Mouse (Mus musculus) intestine, embryonic 14.5 days (tissue): Measurements from ENCODE around the gene A830018L16Rik. TPM values are rescaled to one million over a fixed set of nuclear protein-coding genes. Genes with fewer than 3 reads are reported as not detected.
"Not testable (repeated sequence)": the region's sequence is repeated elsewhere in the genome, so short reads cannot be mapped to it uniquely, and the experiment has no call there.

ENCODE experiments used
- ATAC-seq: fragments of 200-750 bp; cut with Nextera tagmentation; replicated peaks from 2 replicates; pipeline ENCODE4 v1.8.0; 2017; ENCODE audit warnings: low read depth, moderate number of reproducible peaks, moderate TSS enrichment, moderate library complexity; ENCODE audit not compliant: low FRiP score, low TSS enrichment
- DNase-seq: peaks from one replicate; pipeline ENCODE4 v3.0.0-alpha.2; 2018; ENCODE audit warnings: low spot score
- H3K27ac ChIP-seq: fragments of 300-500 bp; sonication (generic); 2 replicates; pipeline ENCODE4 v1.5.1; 2014; ENCODE audit warnings: low read depth, mild to moderate bottlenecking, control low read depth
- H3K27me3 ChIP-seq: fragments of 300-500 bp; sonication (generic); replicated peaks from 2 replicates; pipeline ENCODE4 v1.6.1; 2014; ENCODE audit warnings: low read length, control low read depth; ENCODE audit not compliant: control insufficient read depth, insufficient read depth
- H3K36me3 ChIP-seq: fragments of 300-500 bp; sonication (generic); 2 replicates; pipeline ENCODE4 v1.6.1; 2014; ENCODE audit warnings: low read length, control low read depth; ENCODE audit not compliant: control insufficient read depth, insufficient read depth
- H3K4me1 ChIP-seq: fragments of 300-500 bp; sonication (generic); replicated peaks from 2 replicates; pipeline ENCODE4 v1.6.1; 2014; ENCODE audit warnings: low read length, control low read depth, mixed read lengths; ENCODE audit not compliant: control insufficient read depth, insufficient read depth
- H3K4me2 ChIP-seq: fragments of 300-500 bp; sonication (generic); 2 replicates; pipeline ENCODE4 v1.6.1; 2014; ENCODE audit warnings: low read length
- H3K4me3 ChIP-seq: fragments of 300-500 bp; sonication (generic); 2 replicates; pipeline ENCODE4 v1.5.1; 2014; ENCODE audit warnings: low read depth, low read length, control low read depth, mixed read lengths
- H3K9ac ChIP-seq: fragments of 300-500 bp; sonication (generic); 2 replicates; pipeline ENCODE4 v1.6.1; 2014; ENCODE audit warnings: mild to moderate bottlenecking, low read length
- H3K9me3 ChIP-seq: fragments of 300-500 bp; sonication (generic); 2 replicates; pipeline ENCODE4 v1.6.1; 2016; ENCODE audit warnings: low read length, control low read depth; ENCODE audit not compliant: control insufficient read depth
- WGBS: fragments of 180-500 bp; shearing (Covaris S2); extraction: QIAGEN DNeasy Blood & Tissue Kit; methylation state at CpG from one replicate; pipeline ENCODE4 v1.1.7; 2014; 5-methylcytosine and 5-hydroxymethylcytosine counted together
- polyA plus RNA-seq: library from polyadenylated mRNA; unstranded; fragments of >200 nt; fragmentation: Nextera tagmentation; extraction: Ambion mirVana; gene quantifications from 2 replicates; pipeline ENCODE4 v1.2.1, GENCODE M21; 2014

Gene A830018L16Rik
- polyA plus RNA-seq, 1 experiment from 2014 or later = 10.3 TPM

GRCm38 (mm10) chr1:11427310-11427709 lies 13.4 kb downstream of the A830018L16Rik start:
- H3K4me1 ChIP-seq = no peaks in the 10 kb centered on the region
- ATAC-seq = no peak
- 88% methylated on average over 1 of the region's 1 CpGs for WGBS

GRCm38 (mm10) chr1:11458353-11458752 lies 44.4 kb downstream of the A830018L16Rik start:
- no peak overlapping the region for H3K9ac ChIP-seq
- H3K36me3 ChIP-seq = no peaks in the 10 kb centered on the region
- no peak overlapping the region for H3K27ac ChIP-seq
- no peak for DNase-seq
- no peaks in the 10 kb centered on the region for H3K9me3 ChIP-seq
- no peak overlapping the region for H3K4me3 ChIP-seq
- H3K27me3 ChIP-seq = no peaks in the 10 kb centered on the region
- WGBS = 88% methylated on average over 1 of the region's 1 CpGs
- no peaks in the 10 kb centered on the region for H3K4me1 ChIP-seq
- no peak overlapping the region for H3K4me2 ChIP-seq
- ATAC-seq = no peak

More at GRCm38 (mm10) chr1:11427310-11427709, 13.4 kb downstream of the A830018L16Rik start:
- Histone ChIP-seq H3K4me2 (no peak overlapping the region), H3K36me3 (no peaks in the 10 kb centered on the region), H3K4me3 (no peak overlapping the region), H3K9ac (no peak overlapping the region), H3K9me3 (no peaks in the 10 kb centered on the region), H3K27me3 (no peaks in the 10 kb centered on the region), H3K27ac (no peak overlapping the region)
- no peak for DNase-seq

- Histone ChIP-seq H3K4me2 (no peak overlapping the region), H3K4me3 (no peak overlapping the region), H3K36me3 (no peaks in the 10 kb centered on the region), H3K9me3 (no peaks in the 10 kb centered on the region), H3K9ac (no peak overlapping the region), H3K4me1 (no peaks in the 10 kb centered on the region), H3K27me3 (no peaks in the 10 kb centered on the region), H3K27ac (no peak overlapping the region)
- 59% methylated on average over 1 of the region's 1 CpGs for WGBS
- ATAC-seq = no peak
- no peak for DNase-seq
These were observed 52.4 kb downstream of the A830018L16Rik start for GRCm38 (mm10) chr1:11466325-11466724.

- Histone ChIP-seq H3K4me2 (no peak overlapping the region), H3K4me1 (no peaks in the 10 kb centered on the region), H3K27me3 (no peaks in the 10 kb centered on the region), H3K36me3 (no peaks in the 10 kb centered on the region), H3K27ac (no peak overlapping the region), H3K9me3 (no peaks in the 10 kb centered on the region), H3K9ac (no peak overlapping the region), H3K4me3 (no peak overlapping the region)
- 45% methylated on average over 5 of the region's 5 CpGs for WGBS
- no peak for ATAC-seq
- no peak for DNase-seq
These were observed 53.2 kb downstream of the A830018L16Rik start for GRCm38 (mm10) chr1:11467065-11467643.

GRCm38 (mm10) chr1:11492936-11493335 lies 79.0 kb downstream of the A830018L16Rik start:
- 63% methylated on average over 2 of the region's 2 CpGs for WGBS
- H3K4me3 ChIP-seq = no peak overlapping the region
- no peak overlapping the region for H3K27ac ChIP-seq
- H3K9me3 ChIP-seq = no peaks in the 10 kb centered on the region
- H3K27me3 ChIP-seq = no peaks in the 10 kb centered on the region
- no peak overlapping the region for H3K9ac ChIP-seq
- H3K36me3 ChIP-seq = no peaks in the 10 kb centered on the region
- ATAC-seq = no peak
- DNase-seq = no peak
- no peak overlapping the region for H3K4me2 ChIP-seq
- no peaks in the 10 kb centered on the region for H3K4me1 ChIP-seq

GRCm38 (mm10) chr1:11501556-11501955 lies 87.7 kb downstream of the A830018L16Rik start:
- no peak overlapping the region for H3K4me2 ChIP-seq
- no peak overlapping the region for H3K9ac ChIP-seq
- no peaks in the 10 kb centered on the region for H3K4me1 ChIP-seq
- no peak overlapping the region for H3K4me3 ChIP-seq
- H3K27ac ChIP-seq = no peak overlapping the region
- DNase-seq (no peak), ATAC-seq (no peak)
- no peaks in the 10 kb centered on the region for H3K9me3 ChIP-seq
- no peaks in the 10 kb centered on the region for H3K27me3 ChIP-seq
- H3K36me3 ChIP-seq = no peaks in the 10 kb centered on the region

GRCm38 (mm10) chr1:11549810-11550209 lies 135.9 kb downstream of the A830018L16Rik start:
- not testable (repeated sequence) for H3K36me3 ChIP-seq, DNase-seq, H3K4me2 ChIP-seq, H3K9ac ChIP-seq, H3K4me1 ChIP-seq, H3K9me3 ChIP-seq, ATAC-seq, H3K27me3 ChIP-seq, H3K27ac ChIP-seq, H3K4me3 ChIP-seq
- WGBS = 74% methylated on average over 1 of the region's 1 CpGs

GRCm38 (mm10) chr1:11565309-11565708 lies 151.4 kb downstream of the A830018L16Rik start:
- H3K4me1 ChIP-seq = no peaks in the 10 kb centered on the region
- no peaks in the 10 kb centered on the region for H3K36me3 ChIP-seq
- WGBS = 9% methylated on average over 6 of the region's 6 CpGs
- H3K9me3 ChIP-seq = no peaks in the 10 kb centered on the region
- no peak overlapping the region for H3K27ac ChIP-seq
- ATAC-seq (no peak), DNase-seq (peak; percentile 65)
- no peak overlapping the region for H3K4me3 ChIP-seq
- no peaks in the 10 kb centered on the region for H3K27me3 ChIP-seq
- H3K4me2 ChIP-seq = no peak overlapping the region
- H3K9ac ChIP-seq = no peak overlapping the region

GRCm38 (mm10) chr1:11566730-11567129 lies 152.8 kb downstream of the A830018L16Rik start:
- no peaks in the 10 kb centered on the region for H3K4me1 ChIP-seq
- 67% methylated on average over 2 of the region's 2 CpGs for WGBS
- no peaks in the 10 kb centered on the region for H3K27me3 ChIP-seq
- H3K27ac ChIP-seq = no peak overlapping the region
- DNase-seq (no peak), ATAC-seq (no peak)
- H3K36me3 ChIP-seq = no peaks in the 10 kb centered on the region
- H3K4me2 ChIP-seq = no peak overlapping the region
- no peak overlapping the region for H3K4me3 ChIP-seq
- H3K9ac ChIP-seq = no peak overlapping the region
- H3K9me3 ChIP-seq = no peaks in the 10 kb centered on the region
